Mouse (Mus musculus) heart, embryonic 14.5 days (tissue): ENCODE measurements at regions not wholly inside any gene's neighbourhood (a gene's known extent, or its start where the extent isn't known, plus 50 kb on each side); places are given as distances from the start of the nearest gene placed in this dataset.

Experiments
- ATAC-seq: fragments of 200-750 bp; cut with Nextera tagmentation; 2 replicates; pipeline ENCODE4 v1.8.0; 2017; ENCODE audit warnings: low read depth, moderate TSS enrichment; ENCODE audit not compliant: insufficient number of reproducible peaks, insufficient read depth, low FRiP score
- H3K27ac ChIP-seq, 2 experiments: fragments of 200-500 bp in 1 of 2; fragments of 300-500 bp in 1 of 2; sonication (generic) in 1 of 2; replicated peaks in 1 of 2; 2 replicates each; pipeline ENCODE4 v1.5.1; 2012 to 2014; ENCODE audit warnings: low read depth in 2 of 2, low read length in 2 of 2, control low read depth in 1 of 2, mild to moderate bottlenecking in 1 of 2, mixed read lengths in 1 of 2; ENCODE audit not compliant: control insufficient read depth in 1 of 2, insufficient read depth in 1 of 2
- H3K27me3 ChIP-seq: fragments of 300-500 bp; sonication (generic); 2 replicates; pipeline ENCODE4 v1.6.1; 2014; ENCODE audit warnings: mild to moderate bottlenecking, low read length, control low read depth; ENCODE audit not compliant: control insufficient read depth, insufficient read depth
- H3K36me3 ChIP-seq: fragments of 300-500 bp; sonication (generic); 2 replicates; pipeline ENCODE4 v1.6.1; 2014; ENCODE audit warnings: mild to moderate bottlenecking, control low read depth, low read length, mixed read lengths; ENCODE audit not compliant: control insufficient read depth, insufficient read depth
- H3K4me1 ChIP-seq, 2 experiments: fragments of 200-500 bp in 1 of 2; fragments of 300-500 bp in 1 of 2; sonication (generic) in 1 of 2; 2 replicates each; pipeline ENCODE4 v1.6.1; 2012 to 2014; ENCODE audit warnings: low read length in 2 of 2, control low read depth in 1 of 2, mixed read lengths in 1 of 2; ENCODE audit not compliant: control insufficient read depth in 2 of 2, insufficient read depth in 2 of 2
- H3K4me2 ChIP-seq: fragments of 300-500 bp; sonication (generic); 2 replicates; pipeline ENCODE4 v1.6.1; 2014; ENCODE audit warnings: mild to moderate bottlenecking, low read length
- H3K4me3 ChIP-seq, 2 experiments: fragments of 200-500 bp in 1 of 2; fragments of 300-500 bp in 1 of 2; sonication (generic) in 1 of 2; 2 replicates each; pipeline ENCODE4 v1.5.1; 2012 to 2014; ENCODE audit warnings: low read length in 2 of 2, mild to moderate bottlenecking in 2 of 2, control low read depth in 1 of 2, low read depth in 1 of 2, moderate library complexity in 1 of 2; ENCODE audit not compliant: control insufficient read depth in 1 of 2, insufficient read depth in 1 of 2
- H3K9ac ChIP-seq: fragments of 300-500 bp; sonication (generic); 2 replicates; pipeline ENCODE4 v1.6.1; 2014; ENCODE audit warnings: mild to moderate bottlenecking, low read length
- H3K9me3 ChIP-seq: fragments of 300-500 bp; sonication (generic); 2 replicates; pipeline ENCODE4 v1.6.1; 2016; ENCODE audit warnings: low read length, control low read depth; ENCODE audit not compliant: control insufficient read depth
- WGBS: fragments of 180-500 bp; shearing (Covaris S2); extraction: QIAGEN DNeasy Blood & Tissue Kit; methylation state at CpG from one replicate; pipeline ENCODE4 v1.1.7; 2014; 5-methylcytosine and 5-hydroxymethylcytosine counted together

- no peaks in the 10 kb centered on the region for H3K9me3 ChIP-seq
- no peaks in the 10 kb centered on the region for H3K27me3 ChIP-seq
- 83% methylated on average over 2 of the region's 2 CpGs for WGBS
- ATAC-seq: no peak
- H3K9ac ChIP-seq: no peak overlapping the region
- no peak overlapping the region for H3K4me2 ChIP-seq
- peaks cover 12 to 21% of the 10 kb centered on the region in 2 experiments for H3K4me1 ChIP-seq
- 0 out of 4 replicates have a peak overlapping the region, but pooled peaks of 1 of the 2 experiments have one; percentile 33 for H3K27ac ChIP-seq
- no peaks in the 10 kb centered on the region for H3K36me3 ChIP-seq
- H3K4me3 ChIP-seq: no peak overlapping the region
Observed at GRCm38 (mm10) chr13:107093683-107094082, 71.8 kb upstream of the Kif2a start.

- WGBS: 48% methylated on average over 1 of the region's 1 CpGs
- Histone ChIP-seq H3K4me1 (0 out of 4 replicates have a peak, but pooled peaks cover 0 to 4% of the 10 kb centered on the region in 2 experiments), H3K9ac (no peak overlapping the region), H3K27ac (0 out of 4 replicates have a peak overlapping the region, but pooled peaks of 1 of the 2 experiments have one; percentile 19), H3K27me3 (no peaks in the 10 kb centered on the region), H3K4me3 (no peak overlapping the region), H3K4me2 (no peak overlapping the region), H3K9me3 (no peaks in the 10 kb centered on the region), H3K36me3 (no peaks in the 10 kb centered on the region)
- no peak for ATAC-seq
Observed at GRCm38 (mm10) chr13:107088198-107088597, 66.3 kb upstream of the Kif2a start.

GRCm38 (mm10) chr13:107087355-107087754 is 65.4 kb upstream of the Kif2a start:
- Histone ChIP-seq H3K9me3 (no peaks in the 10 kb centered on the region), H3K9ac (no peak overlapping the region), H3K4me2 (no peak overlapping the region), H3K36me3 (no peaks in the 10 kb centered on the region), H3K27me3 (no peaks in the 10 kb centered on the region), H3K4me1 (0 out of 4 replicates have a peak, but pooled peaks cover 0 to 4% of the 10 kb centered on the region in 2 experiments), H3K4me3 (no peak overlapping the region), H3K27ac (no peak overlapping the region)
- 57% methylated on average over 6 of the region's 6 CpGs for WGBS
- ATAC-seq: no peak

- no peak for ATAC-seq
- no peak overlapping the region for H3K4me2 ChIP-seq
- no peaks in the 10 kb centered on the region for H3K27me3 ChIP-seq
- no peaks in the 10 kb centered on the region for H3K9me3 ChIP-seq
- peaks cover 0 to 2% of the 10 kb centered on the region in 2 experiments; a peak in 2 of 4 replicates for H3K4me1 ChIP-seq
- no peak overlapping the region for H3K27ac ChIP-seq
- WGBS: 89% methylated on average over 1 of the region's 1 CpGs
- H3K9ac ChIP-seq: no peak overlapping the region
- H3K36me3 ChIP-seq: no peaks in the 10 kb centered on the region
- H3K4me3 ChIP-seq: no peak overlapping the region
Observed at GRCm38 (mm10) chr13:107078085-107078484, 56.2 kb upstream of the Kif2a start.

GRCm38 (mm10) chr13:107074917-107075316 is 53.0 kb upstream of the Kif2a start:
- WGBS: 80% methylated on average over 4 of the region's 4 CpGs
- Histone ChIP-seq H3K4me3 (no peak overlapping the region), H3K4me1 (peaks cover 7 to 8% of the 10 kb centered on the region in 2 experiments; a peak in 3 of 4 replicates), H3K27me3 (no peaks in the 10 kb centered on the region), H3K4me2 (no peak overlapping the region), H3K36me3 (no peaks in the 10 kb centered on the region), H3K9ac (no peak overlapping the region), H3K9me3 (no peaks in the 10 kb centered on the region), H3K27ac (no peak overlapping the region)
- ATAC-seq: no peak

GRCm38 (mm10) chr13:107073039-107073620 is 51.2 kb upstream of the Kif2a start:
- WGBS: 2% methylated on average over 14 of the region's 14 CpGs
- H3K4me1 ChIP-seq: peaks cover 7 to 8% of the 10 kb centered on the region in 2 experiments; a peak in 3 of 4 replicates
- no peaks in the 10 kb centered on the region for H3K9me3 ChIP-seq
- no peaks in the 10 kb centered on the region for H3K27me3 ChIP-seq
- peak; percentile 54; the same call in 1 of the 2 replicates for ATAC-seq
- peak overlapping the region; percentile 60 for H3K9ac ChIP-seq
- peak overlapping the region in 1 of 2 experiments; percentile 26; a peak in 1 of 4 replicates for H3K27ac ChIP-seq
- H3K4me3 ChIP-seq: peak overlapping the region; percentile 33 to 44
- peak overlapping the region; percentile 65 for H3K4me2 ChIP-seq
- H3K36me3 ChIP-seq: no peaks in the 10 kb centered on the region

GRCm38 (mm10) chr13:107072345-107073038 is 50.6 kb upstream of the Kif2a start:
- WGBS: 38% methylated on average over 11 of the region's 11 CpGs
- ATAC-seq: no peak
- Histone ChIP-seq H3K4me1 (peaks cover 7 to 8% of the 10 kb centered on the region in 2 experiments; a peak in 3 of 4 replicates), H3K27ac (peak overlapping the region in 1 of 2 experiments; percentile 26; a peak in 1 of 4 replicates), H3K4me2 (peak overlapping the region; percentile 65), H3K36me3 (no peaks in the 10 kb centered on the region), H3K27me3 (no peaks in the 10 kb centered on the region), H3K9me3 (no peaks in the 10 kb centered on the region), H3K4me3 (peak overlapping the region; percentile 33 to 44), H3K9ac (peak overlapping the region; percentile 60)
